Mouse (Mus musculus) liver (tissue): ENCODE results near the gene Orc6.
A peak's percentile ranks its signal among the peaks of the same experiment; 100 is the strongest.

ENCODE experiments used
- DNase-seq: peaks from one replicate; pipeline ENCODE4 v3.0.0-alpha.2; 2020; ENCODE audit warnings: mixed read lengths

Orc6 gene

DNA sequence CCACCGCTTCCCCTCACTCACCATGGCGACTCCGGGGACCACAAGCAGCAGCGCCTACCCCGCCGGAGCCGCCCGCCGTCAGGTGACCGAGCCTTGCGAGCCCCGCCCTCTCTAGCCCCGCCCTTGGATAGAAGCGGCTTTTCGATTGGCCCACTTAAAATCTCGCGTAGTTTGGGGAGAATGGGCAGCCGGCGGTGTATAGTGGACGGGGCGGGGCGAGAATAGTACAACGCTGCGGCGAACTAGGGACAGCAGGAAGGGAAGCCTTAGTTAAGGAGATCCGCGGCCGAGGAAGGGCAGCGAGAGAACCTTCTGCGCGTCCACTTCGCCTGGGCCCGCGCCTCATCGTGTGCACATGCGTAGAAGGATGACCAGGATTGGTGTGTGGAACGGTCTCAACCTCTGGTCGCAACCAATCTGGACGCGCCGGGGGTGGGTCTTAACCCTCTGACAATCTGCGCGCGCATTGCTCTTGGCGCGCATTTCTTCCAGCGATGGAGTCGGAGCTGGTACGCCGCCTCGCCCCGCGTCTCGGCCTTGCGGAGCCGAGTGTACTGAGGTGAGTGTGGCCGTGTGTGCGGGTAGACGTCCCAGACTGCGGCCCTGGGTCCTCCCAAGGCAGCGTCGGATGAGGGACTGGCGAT is at the start of gene Orc6, which contains the start of gene Vps35:
Orc6 (plus strand) TSS at position 199 of the 644 bp plus-strand sequence.
Vps35 (minus strand) TSS at position 369 of the 644 bp plus-strand sequence.
- DNase-seq = peak; percentile 98

DNA sequence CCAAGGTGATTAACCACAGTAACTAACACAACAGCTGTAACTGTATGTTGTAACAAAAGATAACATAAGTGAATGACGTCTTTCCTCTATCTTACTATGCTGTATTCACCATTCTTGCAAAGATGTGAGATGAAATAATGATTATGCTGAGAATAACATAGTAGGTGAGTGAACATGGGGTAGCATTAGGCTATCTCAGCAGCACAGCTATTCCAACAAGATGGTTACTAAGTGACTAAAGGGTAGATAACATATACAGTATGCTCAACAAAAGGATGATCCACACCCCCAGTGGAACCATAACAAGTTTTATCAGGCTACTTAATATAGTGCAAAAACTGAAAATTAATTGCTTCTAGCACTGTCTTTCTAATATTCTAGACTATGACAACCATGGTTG is 12.6 kb upstream of the Orc6 start:
- DNase-seq = no peak

DNA sequence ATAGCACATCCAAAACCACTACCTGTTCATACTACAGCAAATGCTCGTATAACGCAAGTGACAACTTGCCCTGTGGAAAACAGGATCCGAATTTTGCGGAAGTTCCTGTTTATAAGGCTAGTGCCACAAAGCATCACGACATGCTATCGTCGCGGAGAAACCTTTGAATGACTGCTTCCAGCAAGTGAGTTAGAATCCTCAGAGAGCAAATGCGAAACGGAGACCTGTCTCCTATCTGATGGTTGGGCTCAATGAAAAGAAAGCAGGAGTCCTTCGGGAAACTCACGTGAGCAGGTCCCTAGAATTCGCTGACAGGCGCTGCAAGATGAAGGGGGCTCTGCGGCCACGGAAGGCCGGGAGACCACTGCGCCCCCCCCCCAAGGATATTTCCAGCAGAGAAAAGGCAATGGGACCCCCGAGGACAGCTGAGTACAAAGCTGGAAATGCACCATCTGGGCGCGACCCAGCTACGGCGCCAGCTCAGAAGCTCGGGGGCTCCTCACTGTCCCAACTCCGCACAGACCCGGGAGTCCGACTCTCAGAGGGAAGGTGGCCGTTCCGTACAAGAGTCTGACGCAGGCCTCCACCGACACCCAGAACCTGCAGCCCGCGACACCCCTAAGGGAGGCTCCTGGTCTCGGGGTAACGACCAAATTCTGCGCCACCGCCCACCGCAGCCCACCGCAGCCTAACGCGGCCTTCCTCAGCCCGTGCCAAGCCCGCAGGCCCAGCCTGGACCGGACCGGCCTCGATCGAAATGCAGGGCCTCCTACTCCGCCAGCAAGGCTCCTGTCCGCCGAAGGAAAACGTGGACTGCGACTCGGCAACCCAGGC is 615 bp upstream of the Orc6 start:
- DNase-seq = peak; percentile 28

DNA sequence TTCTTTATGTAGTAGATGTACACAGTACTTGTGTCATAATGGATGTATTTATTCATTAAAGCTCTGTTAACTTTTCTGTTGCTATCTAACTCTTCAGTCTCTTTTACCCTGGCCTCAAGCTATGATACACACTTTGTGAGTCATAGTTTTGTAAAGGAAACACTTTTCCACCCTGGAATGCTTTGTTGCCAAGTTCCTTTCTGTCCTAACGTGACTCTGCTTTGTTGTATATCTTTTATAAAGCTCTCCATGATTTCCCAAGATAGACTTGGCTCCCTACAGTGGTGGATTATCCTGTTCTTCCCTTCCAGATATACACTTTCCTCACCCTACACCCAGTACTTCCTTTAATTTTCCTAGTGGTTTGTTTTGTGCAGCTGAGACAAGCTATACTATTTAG is 2.5 kb downstream of the Orc6 start:
- DNase-seq = no peak

DNA sequence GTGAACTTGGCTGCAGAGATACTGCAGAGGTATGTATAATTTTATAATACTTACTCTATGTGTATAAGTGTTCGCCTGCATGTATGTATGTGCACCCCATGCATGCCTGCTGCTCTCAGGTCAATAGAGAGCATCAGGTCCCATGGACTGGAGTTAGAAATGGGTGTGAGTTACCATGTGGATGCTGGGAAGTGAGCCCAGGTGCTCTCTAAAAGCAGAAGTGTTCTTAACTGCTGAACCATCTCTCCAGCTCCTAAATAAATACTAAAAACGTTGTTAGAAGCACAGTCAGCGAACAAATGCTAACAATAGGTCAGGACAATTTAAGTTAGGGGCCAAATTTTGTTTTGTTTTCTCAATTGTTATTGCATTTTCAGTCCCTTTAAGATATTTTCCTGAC is 3.5 kb downstream of the Orc6 start:
- no peak for DNase-seq

DNA sequence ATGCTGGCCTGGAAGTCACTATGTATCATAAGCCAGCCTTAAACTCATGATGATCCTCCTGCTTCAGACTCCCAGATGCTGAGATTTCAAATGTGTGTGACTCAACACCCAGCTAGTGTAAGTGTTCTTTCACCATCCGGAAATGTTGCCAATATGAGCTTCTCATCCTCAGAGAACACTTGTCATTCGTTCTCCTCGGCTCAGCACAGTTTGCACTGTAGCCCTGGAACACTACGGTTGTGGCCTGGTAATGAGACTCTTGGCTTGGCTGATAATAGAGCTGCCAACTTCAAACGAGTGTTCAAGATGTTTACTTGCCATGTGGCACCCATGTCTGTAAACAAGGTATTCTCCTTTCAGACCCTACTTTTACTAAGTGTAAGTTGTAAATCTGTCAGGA is 4.1 kb downstream of the Orc6 start:
- DNase-seq = no peak

DNA sequence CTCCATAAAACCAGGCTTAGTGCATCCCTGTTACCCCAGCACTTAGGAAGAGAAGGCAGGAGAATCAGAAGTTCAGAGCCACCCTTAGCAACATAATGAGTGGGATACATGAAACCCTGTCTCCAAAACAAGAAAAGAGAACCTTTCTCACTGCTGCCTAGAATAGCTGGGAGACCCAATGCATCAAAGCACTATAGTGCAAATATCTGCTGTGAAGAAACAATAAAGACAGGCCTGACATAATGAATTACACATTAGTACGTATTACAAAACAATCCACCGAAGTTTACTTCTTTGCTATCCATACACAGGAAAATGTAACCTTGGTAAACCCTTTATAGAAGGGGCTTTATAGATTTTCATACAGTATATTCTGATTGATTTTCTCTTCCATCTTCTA is 9.1 kb downstream of the Orc6 start:
- DNase-seq = no peak

DNA sequence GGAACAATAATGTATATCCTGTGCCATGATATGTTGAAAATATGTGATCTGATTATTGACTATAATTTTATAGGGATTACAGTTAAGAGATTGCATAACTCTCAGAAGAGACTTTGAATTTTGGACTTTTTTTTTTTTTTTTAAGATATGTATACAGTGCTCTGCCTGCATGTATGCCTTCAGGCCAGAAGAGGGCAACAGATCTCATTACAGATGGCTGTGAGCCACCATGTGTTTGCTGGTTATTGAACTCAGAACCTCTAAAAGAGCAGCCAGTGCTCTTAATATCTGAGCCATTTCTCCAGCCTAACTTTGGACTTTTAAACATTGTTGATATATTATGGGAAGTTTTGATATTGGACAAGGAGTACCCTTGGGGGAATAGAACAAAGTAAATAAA is 12.3 kb downstream of the Orc6 start:
- DNase-seq = peak; percentile 49

DNA sequence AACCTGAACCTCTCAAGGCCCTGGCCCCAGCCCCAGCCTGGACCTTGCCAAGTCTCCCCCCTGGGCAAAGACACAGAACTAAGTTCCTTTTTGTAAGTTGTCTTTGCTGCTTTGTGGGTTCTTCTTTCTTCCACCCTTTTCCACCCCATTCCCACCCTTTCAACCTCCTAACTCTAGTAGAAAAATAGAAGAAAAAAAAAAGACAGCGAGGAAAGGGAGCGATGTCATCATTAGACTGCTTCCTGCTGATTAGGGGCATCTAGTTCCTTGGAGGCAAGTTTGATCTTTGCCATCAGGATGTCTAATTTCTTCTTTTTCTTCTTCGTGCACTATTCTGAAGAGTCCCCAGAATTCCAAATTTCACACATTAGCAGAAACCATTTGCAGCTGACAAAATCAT is 13.6 kb downstream of the Orc6 start:
- no peak for DNase-seq

DNA sequence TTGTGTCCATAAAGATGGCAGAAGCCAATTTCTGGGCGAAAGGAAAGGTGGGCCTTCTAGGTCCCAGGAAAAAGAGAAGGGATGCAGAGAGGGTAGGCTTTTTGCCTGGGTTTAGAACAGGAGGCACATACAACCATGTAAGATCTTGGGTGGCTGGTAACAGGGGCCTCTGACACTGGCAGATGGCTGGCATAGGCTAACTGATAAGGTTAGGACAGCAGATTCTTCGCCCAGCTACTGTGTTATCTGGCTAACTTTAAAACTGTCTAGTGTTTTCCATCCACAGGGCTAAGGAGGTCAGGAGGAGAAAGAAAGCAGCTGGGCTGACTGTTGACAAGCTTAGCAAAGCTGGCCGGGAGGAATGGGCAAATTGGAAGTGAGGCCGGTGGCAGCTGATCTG is 19.1 kb downstream of the Orc6 start:
- DNase-seq = peak; percentile 79

DNA sequence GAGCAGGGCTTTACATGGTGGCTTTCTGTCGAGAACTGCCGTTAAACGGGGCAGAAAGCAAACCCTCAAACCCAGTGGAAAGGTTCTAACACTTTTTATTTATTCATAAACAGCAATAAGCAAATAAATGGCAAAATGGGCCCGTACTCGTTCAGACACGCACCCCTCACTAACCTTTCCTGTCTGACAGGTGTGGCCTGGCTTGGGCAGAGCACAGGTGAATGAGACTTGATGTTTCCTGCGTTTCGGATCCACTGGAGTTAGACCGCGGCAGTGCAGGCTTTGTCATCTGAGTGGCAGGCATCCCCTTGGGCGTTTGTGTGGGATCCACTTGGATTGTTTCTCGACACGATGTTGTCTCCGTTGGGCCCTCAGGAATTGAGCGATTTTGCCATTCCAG is 22.5 kb downstream of the Orc6 start:
- DNase-seq = no peak

DNA sequence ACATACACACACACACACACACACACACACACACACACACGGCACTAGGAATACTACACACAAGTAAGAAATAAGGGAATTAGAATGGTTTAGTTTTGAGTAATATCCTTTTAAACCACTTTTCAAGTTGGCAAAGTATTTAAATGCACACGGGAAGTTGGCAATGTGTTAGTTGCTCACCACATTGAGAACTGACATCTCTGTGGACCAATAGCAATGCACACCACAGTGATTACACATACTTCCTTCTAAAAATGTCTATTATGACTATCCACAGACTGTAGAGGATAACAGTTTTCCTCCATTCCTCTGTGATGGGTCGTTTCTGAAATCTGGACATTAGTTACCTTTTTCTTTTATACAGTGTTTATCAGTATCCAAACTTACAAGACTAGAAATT is 23.7 kb downstream of the Orc6 start:
- DNase-seq = no peak

DNA sequence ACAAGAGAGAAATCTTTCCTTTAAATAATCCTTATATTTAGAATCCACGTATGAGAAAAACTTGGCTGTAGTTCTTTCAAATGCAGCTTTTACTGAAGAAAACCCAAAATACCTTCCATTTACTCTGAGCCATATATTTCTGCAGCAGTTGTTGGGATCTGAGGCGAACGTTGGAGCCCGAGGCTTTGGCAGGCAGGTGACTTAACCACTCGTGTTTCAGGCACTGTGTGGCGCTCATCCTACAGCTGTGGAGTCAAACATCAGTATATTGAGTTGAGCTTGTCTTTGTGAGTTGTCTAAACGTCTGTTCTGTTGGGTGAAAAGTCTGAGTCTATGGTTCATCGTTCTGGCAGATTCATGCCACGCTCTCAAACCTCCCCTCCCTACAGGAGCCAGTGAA is 27.6 kb downstream of the Orc6 start:
- DNase-seq = no peak

DNA sequence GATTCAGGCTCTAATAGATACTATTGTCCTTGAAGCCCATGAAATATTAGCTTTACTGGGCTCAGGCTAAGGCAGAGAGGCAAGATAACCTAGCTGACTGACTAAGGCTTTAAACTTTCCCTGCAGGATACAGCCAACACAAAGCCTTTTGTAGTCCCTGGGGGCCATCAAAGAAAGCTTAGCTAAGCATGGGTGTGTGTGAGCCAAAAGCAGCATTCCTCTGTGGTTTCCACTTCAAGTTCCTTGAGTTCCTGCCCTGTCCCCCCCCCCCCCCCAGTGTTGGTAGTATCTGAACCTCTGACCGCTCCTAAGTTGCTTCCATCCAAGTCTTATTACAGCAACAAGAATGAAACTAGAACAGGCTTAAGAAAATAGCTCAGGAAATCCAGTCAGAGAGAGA is 30.1 kb downstream of the Orc6 start:
- DNase-seq = no peak

DNA sequence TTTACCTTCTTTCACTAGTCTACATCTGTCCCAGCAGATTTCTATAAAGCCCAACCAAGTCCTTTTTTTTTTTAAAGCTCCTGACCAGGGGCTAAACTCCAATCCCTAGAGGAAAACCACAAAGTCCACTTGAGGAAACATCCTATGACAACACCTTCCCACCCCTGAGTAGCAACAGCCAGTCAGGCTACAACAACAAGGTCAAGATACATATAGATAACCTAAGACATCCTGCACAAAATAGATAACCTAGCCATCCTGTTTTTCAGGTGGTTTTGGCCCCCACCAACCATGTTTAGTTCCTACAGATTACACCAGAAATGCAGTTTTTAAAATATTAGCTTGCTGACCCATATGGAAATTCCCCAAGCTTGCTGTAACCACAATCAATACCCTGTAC is 35.7 kb downstream of the Orc6 start:
- no peak for DNase-seq

DNA sequence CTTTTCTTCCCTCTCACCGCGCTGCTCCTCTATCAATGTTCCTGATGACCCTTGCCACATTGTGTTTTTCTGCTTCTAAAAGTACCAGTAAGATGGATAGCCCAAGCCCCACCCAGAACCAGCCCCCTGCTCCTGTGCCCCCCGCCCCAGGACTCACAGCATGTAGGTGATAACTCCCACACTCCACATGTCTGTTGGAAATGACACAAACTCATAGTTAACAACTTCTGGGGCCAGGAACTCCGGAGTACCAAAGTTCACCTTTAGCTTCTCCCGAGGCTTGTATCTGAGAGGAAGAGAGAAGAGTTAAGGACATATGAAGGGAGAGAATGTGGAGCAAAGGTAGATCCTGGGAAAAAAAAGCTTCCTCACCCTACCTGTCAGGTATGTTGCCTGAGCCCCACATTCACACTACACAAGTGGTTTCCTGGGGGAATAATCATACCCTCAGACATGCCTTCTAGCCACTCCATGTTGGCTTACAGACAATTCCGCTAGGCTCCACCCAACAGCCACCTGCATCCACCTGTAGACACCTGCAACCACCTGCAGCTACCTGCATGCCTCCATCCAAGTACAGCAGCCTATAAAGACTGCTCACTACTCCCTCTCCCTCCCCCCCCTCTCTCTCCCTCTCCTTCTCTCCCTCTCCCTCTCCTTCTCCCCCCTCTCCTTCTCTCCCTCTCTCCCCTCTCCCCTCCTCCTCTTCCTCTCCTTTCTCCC is 36.9 kb downstream of the Orc6 start:
- no peak for DNase-seq

DNA sequence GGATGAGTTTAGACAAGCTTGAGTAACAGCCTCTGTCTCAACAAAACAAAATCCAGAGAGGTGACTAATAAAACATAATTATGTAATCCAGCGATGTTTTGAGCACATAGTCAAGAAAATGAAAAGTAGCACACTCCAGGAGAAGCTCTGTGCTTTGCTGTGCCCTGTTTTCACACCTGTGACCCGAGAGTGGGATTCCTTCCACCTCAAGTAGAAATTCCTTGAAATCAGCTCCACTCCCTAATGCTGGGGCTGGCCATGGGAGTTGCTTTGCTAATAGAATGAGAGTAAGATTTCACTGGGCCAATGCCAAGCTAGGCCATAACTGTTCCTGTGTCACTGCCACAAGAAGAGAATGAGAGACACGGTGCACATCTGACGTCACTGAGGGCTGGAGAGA is 38.2 kb downstream of the Orc6 start:
- DNase-seq = no peak

DNA sequence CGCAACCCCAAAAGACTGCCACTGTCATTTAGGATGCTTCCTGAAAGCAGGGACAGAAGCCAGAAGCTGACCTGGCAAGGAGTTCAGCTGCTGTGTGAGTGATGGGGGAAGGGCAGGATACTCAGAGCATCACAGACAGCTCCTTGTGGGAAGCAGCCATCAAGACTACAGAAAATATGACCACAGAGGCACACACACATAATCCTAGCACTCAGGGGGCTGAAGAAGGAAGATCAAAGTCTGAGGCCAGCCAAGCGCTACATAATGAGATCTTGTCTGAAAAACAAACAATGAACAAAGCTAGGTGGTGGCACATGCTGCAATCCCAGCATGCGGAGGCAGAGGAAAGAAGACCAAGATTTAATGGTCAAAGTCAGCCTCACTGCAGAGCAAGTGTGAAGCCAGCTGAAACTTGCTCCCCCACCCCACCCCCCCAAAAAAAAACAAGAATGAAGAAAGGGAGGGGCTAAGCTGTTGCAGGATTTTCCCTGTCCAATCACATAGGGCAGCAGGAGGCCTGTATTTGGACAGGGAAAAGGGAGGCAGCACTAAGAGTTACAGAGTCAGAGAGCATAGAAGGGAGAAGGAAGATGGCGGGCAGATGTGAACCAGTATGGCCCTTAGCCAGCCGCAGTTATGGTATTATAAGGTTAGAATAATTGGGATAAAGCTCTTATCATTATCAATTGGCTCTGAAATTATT is 40.6 kb downstream of the Orc6 start:
- no peak for DNase-seq

DNA sequence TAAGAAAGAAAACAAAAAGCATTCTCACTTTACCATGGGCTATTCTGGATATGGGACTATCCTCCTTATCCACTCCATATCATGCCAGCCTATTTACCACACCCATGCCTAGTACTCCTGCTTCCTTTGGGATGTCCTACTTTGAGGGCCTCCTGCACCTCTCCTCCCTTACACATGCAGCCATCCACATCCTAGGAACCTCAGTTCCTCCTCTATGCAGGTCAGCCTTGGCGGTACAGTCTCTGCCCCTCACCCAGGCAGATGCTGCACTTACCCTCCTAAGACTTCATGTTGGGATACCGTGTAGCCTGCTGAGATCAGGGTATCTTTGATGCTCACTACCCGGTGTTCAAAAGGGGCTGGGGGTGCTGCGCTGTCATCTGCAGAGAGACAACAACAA is 53.9 kb downstream of the Orc6 start:
- no peak for DNase-seq
